Mouse (Mus musculus): Measurements from ENCODE around the gene Cxcl3. TPM values are rescaled to one million over a fixed set of nuclear protein-coding genes. Genes with fewer than 3 reads are reported as not detected.

The Cxcl3 gene
- total RNA-seq (2021), result not detected
- long read RNA-seq, experiment 1, result 0 reads
- long read RNA-seq, experiment 2, result 0 reads

GRCm38 (mm10) chr5:90785659-90786588 is at the start of gene Cxcl3:
TSS of gene Cxcl3 (plus strand) at chr5:90786103.
- no peak for DNase-seq (ENCODE audit: low spot score in 2 of 2)

- DNase-seq (ENCODE audit: low spot score in 2 of 2), result no peak
Observed at GRCm38 (mm10) chr5:90742029-90742428, 43.9 kb upstream of the Cxcl3 start.

GRCm38 (mm10) chr5:90753934-90754333 is 32.0 kb upstream of the Cxcl3 start:
- no peak for DNase-seq (ENCODE audit: low spot score in 2 of 2)

GRCm38 (mm10) chr5:90758020-90758605 is 27.8 kb upstream of the Cxcl3 start:
- DNase-seq (ENCODE audit: low spot score in 2 of 2), result no peak

- DNase-seq (ENCODE audit: low spot score in 2 of 2), result no peak
Observed at GRCm38 (mm10) chr5:90759077-90760065, 26.5 kb upstream of the Cxcl3 start, which contains the start of gene Cxcl5. TSS of gene Cxcl5 (plus strand) at chr5:90759360.

- no peak for DNase-seq (ENCODE audit: low spot score in 2 of 2)
Observed at GRCm38 (mm10) chr5:90760303-90760702, 25.6 kb upstream of the Cxcl3 start.

GRCm38 (mm10) chr5:90760844-90761243 is 25.1 kb upstream of the Cxcl3 start:
- DNase-seq (ENCODE audit: low spot score in 2 of 2), result no peak

GRCm38 (mm10) chr5:90761834-90762233 is 24.1 kb upstream of the Cxcl3 start:
- no peak for DNase-seq (ENCODE audit: low spot score in 2 of 2)

- no peak for DNase-seq (ENCODE audit: low spot score in 2 of 2)
Observed at GRCm38 (mm10) chr5:90763912-90764665, 21.8 kb upstream of the Cxcl3 start.

- no peak for DNase-seq (ENCODE audit: low spot score in 2 of 2)
Observed at GRCm38 (mm10) chr5:90765821-90766606, 19.9 kb upstream of the Cxcl3 start.

GRCm38 (mm10) chr5:90768218-90768617 is 17.7 kb upstream of the Cxcl3 start, which contains the start of gene Ppbp:
TSS of gene Ppbp (plus strand) at chr5:90768518.
- DNase-seq (ENCODE audit: low spot score in 2 of 2), result no peak

- DNase-seq (ENCODE audit: low spot score in 2 of 2), result no peak
Observed at GRCm38 (mm10) chr5:90771369-90771768, 14.5 kb upstream of the Cxcl3 start.

GRCm38 (mm10) chr5:90771880-90772653 is 13.8 kb upstream of the Cxcl3 start, which contains the start of gene Pf4:
TSS of gene Pf4 (plus strand) at chr5:90772435.
- DNase-seq (ENCODE audit: low spot score in 2 of 2), result no peak

- no peak for DNase-seq (ENCODE audit: low spot score in 2 of 2)
Observed at GRCm38 (mm10) chr5:90775562-90775961, 10.3 kb upstream of the Cxcl3 start.

- no peak for DNase-seq (ENCODE audit: low spot score in 2 of 2)
Observed at GRCm38 (mm10) chr5:90777621-90778020, 8.3 kb upstream of the Cxcl3 start.

- DNase-seq (ENCODE audit: low spot score in 2 of 2), result no peak
Observed at GRCm38 (mm10) chr5:90778856-90779255, 7.0 kb upstream of the Cxcl3 start.

- no peak for DNase-seq (ENCODE audit: low spot score in 2 of 2)
Observed at GRCm38 (mm10) chr5:90783697-90784096, 2.2 kb upstream of the Cxcl3 start.

GRCm38 (mm10) chr5:90788114-90788513 is 2.2 kb downstream of the Cxcl3 start:
- DNase-seq (ENCODE audit: low spot score in 2 of 2), result no peak
